Mouse (Mus musculus): ENCODE results near the gene Ubqln1. TPM values are rescaled to one million over a fixed set of nuclear protein-coding genes. Genes with fewer than 3 reads are reported as not detected.
A peak's percentile ranks its signal among the peaks of the same experiment; 100 is the strongest.

The Ubqln1 gene
- total RNA-seq, 2 experiments from 2014 or later: 72.5 to 87.6 TPM

DNA sequence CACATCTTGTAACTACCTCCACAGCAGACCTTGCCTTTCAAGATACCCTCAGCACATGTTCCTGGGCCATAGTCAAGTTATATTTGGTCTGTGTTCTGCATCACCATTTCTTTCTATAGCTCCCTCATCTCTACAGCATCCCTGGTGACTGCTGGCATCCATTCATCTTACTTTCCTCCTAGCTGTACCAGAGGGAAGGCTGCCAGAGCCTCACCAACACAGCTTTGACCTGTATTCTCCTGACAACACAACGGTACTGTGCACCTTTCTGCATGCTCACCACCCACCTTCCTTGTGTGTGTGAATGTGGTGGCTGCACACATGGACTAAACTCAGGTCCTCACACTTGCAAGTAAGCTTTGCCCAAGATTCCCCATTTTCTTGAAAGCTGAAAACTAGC is 12.6 kb downstream of the Ubqln1 start:
- no peak; the same call in 1 of the 2 replicates for ATAC-seq (replicated peaks; ENCODE audit: low FRiP score, low TSS enrichment, poor library complexity, severe bottlenecking)

- no peak for ATAC-seq (replicated peaks; ENCODE audit: low FRiP score, low TSS enrichment, poor library complexity, severe bottlenecking)
Observed at GRCm38 (mm10) chr13:58201908-58202307, 13.5 kb downstream of the Ubqln1 start.

- ATAC-seq (replicated peaks; ENCODE audit: low FRiP score, low TSS enrichment, poor library complexity, severe bottlenecking): peak; percentile 69; the same call in 1 of the 2 replicates
Observed at GRCm38 (mm10) chr13:58201343-58201742, 14.1 kb downstream of the Ubqln1 start.

DNA sequence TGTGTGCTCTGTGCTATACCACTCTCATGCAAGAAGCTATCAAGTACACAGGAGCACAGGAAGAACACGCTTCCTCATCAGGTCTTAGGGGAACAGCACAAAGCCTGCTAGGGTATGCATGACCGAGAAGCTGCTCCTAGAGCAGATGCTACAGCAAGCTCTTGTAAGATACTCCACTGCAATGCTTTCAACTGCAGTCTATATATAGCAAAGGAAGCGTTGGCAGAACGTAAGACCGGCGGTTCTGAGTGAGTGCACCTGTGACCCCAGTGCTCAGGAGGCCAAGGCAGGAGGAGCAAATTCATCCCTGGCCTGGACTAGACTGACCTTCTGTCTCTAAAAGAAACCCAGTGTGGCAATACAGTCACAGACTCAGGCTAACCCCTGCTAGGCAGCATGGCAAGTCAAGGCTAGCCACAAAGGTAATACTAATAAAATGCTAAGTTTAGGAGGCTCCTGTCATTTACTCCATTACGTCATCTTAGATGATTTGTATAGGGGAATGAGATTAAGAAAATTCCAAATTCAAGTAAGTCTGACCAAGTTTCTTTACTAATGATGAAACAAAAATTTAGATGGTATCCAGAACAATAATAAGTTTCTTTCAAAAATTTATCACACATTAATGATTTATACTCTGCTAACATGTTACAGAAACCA is 17.3 kb downstream of the Ubqln1 start:
- ATAC-seq (replicated peaks; ENCODE audit: low FRiP score, low TSS enrichment, poor library complexity, severe bottlenecking): no peak

GRCm38 (mm10) chr13:58197211-58197610 is 18.2 kb downstream of the Ubqln1 start:
- ATAC-seq (replicated peaks; ENCODE audit: low FRiP score, low TSS enrichment, poor library complexity, severe bottlenecking): no peak

DNA sequence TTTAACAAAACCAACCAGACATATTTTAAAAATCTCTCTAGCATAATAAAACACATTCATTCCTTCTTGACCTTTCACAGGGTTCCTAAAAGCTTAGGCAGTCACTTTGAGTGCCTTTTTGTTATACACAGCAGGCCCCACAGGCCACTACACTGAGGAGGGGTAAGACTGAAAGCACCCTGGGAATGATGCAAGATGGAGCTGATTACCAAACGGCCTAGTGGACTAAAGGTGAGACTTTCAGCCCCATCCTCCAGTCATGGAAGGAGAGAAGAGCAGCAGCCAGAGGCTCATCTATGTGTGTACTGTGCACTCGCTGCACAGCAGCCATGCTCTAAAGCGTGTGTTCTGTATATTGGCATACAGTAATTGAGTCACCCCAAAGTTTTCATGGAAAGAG is 20.5 kb downstream of the Ubqln1 start:
- no peak for ATAC-seq (replicated peaks; ENCODE audit: low FRiP score, low TSS enrichment, poor library complexity, severe bottlenecking)

DNA sequence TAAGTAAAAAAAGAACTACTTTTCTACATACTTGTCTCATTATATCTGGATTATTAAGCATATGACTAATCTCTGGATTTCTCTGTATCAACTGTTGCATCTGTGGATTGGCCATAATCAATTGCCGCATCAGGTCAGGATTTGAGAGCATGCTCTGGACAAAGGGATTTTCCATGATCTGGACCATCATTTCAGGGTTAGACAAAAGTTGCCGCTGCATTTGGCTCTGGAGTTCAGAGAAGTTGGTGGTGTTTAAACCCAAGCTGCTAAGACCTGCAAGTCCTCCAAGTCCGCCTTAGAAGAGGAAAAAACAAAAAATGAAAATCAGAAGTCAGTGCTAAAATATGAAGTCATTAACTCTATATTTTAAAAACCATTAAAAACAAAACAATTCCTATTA is 22.2 kb downstream of the Ubqln1 start:
- no peak for ATAC-seq (replicated peaks; ENCODE audit: low FRiP score, low TSS enrichment, poor library complexity, severe bottlenecking)

- no peak for ATAC-seq (replicated peaks; ENCODE audit: low FRiP score, low TSS enrichment, poor library complexity, severe bottlenecking)
Observed at GRCm38 (mm10) chr13:58192146-58192545, 23.3 kb downstream of the Ubqln1 start.

DNA sequence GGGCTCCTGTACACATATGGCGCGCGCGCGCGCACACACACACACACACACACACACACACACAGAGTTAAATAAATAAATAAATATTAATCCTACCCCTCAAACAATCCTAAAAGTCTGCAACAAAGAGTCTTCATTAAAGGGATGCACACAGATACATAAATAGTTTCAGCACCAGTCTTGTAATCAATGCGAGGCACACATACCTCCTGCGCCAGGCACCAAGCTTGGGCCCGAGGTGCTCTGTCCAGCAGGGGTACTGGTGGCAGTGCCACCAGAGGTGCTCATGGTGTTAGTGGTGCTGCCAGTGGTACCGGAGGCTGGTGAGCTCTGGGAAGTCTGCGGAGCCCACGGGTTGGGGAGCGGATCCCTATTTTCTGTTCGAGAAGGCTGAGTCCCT is 23.9 kb downstream of the Ubqln1 start:
- no peak for ATAC-seq (replicated peaks; ENCODE audit: low FRiP score, low TSS enrichment, poor library complexity, severe bottlenecking)

DNA sequence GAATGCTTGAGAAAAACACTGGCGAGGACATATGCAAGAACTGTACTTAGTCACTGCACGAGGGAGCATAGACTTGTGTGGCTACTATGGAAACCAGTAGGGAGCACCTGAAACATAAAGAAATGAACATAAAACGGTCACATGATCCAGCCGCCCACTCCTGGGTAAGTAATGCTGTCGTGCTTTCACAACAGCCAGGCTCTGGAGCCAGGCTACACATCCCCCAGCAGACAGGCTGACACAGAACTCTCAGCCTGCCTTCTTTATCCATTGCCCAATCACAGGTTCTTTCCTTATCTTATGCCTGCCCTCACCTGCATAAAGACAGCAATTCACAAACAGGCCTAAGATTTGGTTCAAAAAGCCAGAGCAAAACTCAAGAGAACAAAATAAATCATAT is 26.0 kb downstream of the Ubqln1 start:
- ATAC-seq (replicated peaks; ENCODE audit: low FRiP score, low TSS enrichment, poor library complexity, severe bottlenecking): no peak

- ATAC-seq (replicated peaks; ENCODE audit: low FRiP score, low TSS enrichment, poor library complexity, severe bottlenecking): peak; percentile 92
Observed at GRCm38 (mm10) chr13:58188412-58188811, 27.0 kb downstream of the Ubqln1 start.

- no peak for ATAC-seq (replicated peaks; ENCODE audit: low FRiP score, low TSS enrichment, poor library complexity, severe bottlenecking)
Observed at GRCm38 (mm10) chr13:58187751-58188150, 27.7 kb downstream of the Ubqln1 start.

- ATAC-seq (replicated peaks; ENCODE audit: low FRiP score, low TSS enrichment, poor library complexity, severe bottlenecking): no peak
Observed at GRCm38 (mm10) chr13:58186281-58186680, 29.2 kb downstream of the Ubqln1 start.

GRCm38 (mm10) chr13:58184111-58184510 is 31.3 kb downstream of the Ubqln1 start:
- no peak for ATAC-seq (replicated peaks; ENCODE audit: low FRiP score, low TSS enrichment, poor library complexity, severe bottlenecking)

DNA sequence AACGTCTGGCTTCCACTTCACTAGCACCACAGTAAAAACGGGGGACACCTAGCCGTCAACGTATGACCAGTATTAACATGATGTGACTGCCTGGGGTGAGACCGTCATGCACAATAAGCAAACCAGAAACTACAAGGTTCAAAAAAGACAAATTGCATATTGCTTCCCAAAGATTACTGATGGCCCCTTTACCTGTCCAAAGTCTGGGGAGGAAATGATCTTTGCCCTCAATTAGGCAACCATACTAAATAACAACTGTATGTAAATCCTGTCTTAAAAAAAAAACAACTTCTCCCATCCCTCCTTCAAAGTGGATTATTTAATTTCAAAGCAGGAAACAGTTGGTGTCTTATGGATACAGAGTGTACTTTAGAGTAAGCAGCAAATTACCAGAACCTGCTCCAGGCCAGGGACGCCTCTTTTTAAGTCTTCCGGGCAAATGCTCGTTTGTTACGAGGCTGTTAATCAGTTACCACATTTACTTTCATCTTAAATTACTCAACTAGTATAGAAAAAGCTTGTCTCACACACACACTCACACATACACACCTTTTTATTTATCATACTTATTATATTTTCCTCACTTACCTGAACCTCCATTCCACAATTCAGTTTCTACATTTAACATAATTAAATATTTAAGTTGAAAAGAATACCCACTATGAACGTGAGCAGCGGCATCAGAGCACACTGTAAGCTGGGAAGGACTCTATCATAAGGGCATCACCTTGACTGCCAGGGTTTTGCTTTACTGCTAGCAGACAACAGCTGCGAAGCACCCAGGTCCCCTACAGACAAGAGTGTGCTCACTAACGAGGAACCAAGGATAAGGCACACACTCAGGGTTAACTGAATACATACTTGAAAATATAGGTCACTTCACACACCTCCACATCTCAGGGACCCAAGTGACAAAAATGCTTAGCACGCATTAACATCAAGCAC is 33.6 kb downstream of the Ubqln1 start:
- ATAC-seq (replicated peaks; ENCODE audit: low FRiP score, low TSS enrichment, poor library complexity, severe bottlenecking): no peak

GRCm38 (mm10) chr13:58177511-58178208 is 37.8 kb downstream of the Ubqln1 start:
- no peak for ATAC-seq (replicated peaks; ENCODE audit: low FRiP score, low TSS enrichment, poor library complexity, severe bottlenecking)

DNA sequence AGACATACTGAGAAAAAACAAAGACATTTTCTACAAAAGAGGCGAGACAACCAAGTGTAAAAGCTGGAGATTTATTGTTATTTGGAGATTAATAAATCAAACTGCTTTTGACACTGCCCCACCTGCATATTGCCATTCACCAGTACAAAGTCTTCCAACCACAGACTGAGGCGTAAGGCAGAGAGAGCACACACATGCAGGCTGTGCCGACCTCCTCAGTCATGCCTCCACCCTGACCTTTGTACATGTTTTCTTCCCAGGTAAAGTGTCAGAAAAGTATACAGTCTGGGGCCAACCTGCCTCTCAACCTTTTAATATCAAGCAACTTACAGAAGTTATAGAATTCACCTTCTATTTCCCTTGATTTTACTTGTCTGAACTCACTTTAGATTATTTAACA is 39.3 kb downstream of the Ubqln1 start:
- no peak for ATAC-seq (replicated peaks; ENCODE audit: low FRiP score, low TSS enrichment, poor library complexity, severe bottlenecking)

- ATAC-seq (replicated peaks; ENCODE audit: low FRiP score, low TSS enrichment, poor library complexity, severe bottlenecking): peak; percentile 72
Observed at GRCm38 (mm10) chr13:58168119-58168518, 47.3 kb downstream of the Ubqln1 start.

DNA sequence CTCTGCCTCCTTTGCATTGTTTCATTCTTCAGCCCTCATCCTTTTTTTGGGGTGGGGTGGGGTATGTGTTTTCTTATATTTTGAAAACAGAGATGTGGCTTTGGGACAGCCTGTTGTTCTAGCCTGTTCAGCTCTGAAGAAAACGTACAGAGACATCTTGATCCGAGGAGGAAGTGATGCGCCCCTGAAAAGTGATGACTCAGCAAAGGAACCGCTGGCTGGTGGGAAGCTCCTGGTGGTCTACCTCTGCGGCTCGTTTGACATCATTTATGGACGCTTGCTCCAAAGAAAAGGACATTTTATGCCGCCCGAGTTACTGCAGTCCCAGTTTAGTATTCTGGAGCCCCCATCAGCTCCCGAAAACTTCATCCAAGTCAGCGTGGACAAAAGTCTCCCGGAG is 52.1 kb downstream of the Ubqln1 start:
- ATAC-seq (replicated peaks; ENCODE audit: low FRiP score, low TSS enrichment, poor library complexity, severe bottlenecking): no peak

- no peak for ATAC-seq (replicated peaks; ENCODE audit: low FRiP score, low TSS enrichment, poor library complexity, severe bottlenecking)
Observed at GRCm38 (mm10) chr13:58160761-58161160, 54.7 kb downstream of the Ubqln1 start.

Data from megakaryocyte-erythroid progenitor cell, adult 5-6 weeks (primary cell).